Comparison of ENCODE assay signal across 8 mouse cellular contexts in the genomic region with DNA sequence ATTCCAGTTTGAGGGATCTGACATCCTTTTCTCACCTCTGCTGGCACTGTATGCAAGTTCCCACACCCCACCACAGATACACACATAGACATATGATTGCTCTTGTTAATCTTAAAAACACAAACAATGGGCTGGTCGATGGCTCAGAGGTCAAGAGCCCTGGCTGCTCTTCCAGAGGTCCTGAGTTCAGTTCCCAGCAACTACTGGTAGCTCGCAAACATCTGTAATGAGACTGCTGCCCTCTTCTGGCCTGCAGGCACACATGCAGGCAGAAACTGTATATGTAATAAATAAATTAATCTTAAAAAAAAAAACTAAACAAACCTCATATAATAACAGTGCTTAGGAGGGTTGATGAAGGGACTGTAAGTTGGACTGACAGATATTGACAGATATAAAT. TPM values are rescaled to one million over a fixed set of nuclear protein-coding genes. Genes with fewer than 3 reads are reported as not detected.
DNase-seq lines count a peak whose midpoint lies in the region; ATAC-seq and TF ChIP-seq lines count a peak whose summit lies in the region.

No protein-coding gene starts in this region.

- H3K4me2 ChIP-seq in heart, embryonic 13.5 days: no peak overlapping the region
- H3K4me2 ChIP-seq in hindbrain, embryonic 16.5 days (ENCODE audit: low read length): no peak overlapping the region

- no peaks in the 10 kb centered on the region for H3K27me3 ChIP-seq in heart, embryonic 13.5 days (replicated peaks)
- no peaks in the 10 kb centered on the region for H3K27me3 ChIP-seq in G1E (ENCODE audit: insufficient read depth, low read length)
- H3K27me3 ChIP-seq in hindbrain, embryonic 16.5 days (replicated peaks; ENCODE audit: control insufficient read depth, insufficient read depth, low read length): no peaks in the 10 kb centered on the region

- no peak for ATAC-seq in heart, embryonic 13.5 days (ENCODE audit: extremely low read depth, insufficient number of reproducible peaks, low FRiP score, low TSS enrichment)
- no peak for ATAC-seq in G1E (ENCODE audit: extremely low read depth, insufficient number of reproducible peaks, low FRiP score, poor library complexity, severe bottlenecking)
- no peak for ATAC-seq in hindbrain, embryonic 16.5 days

- H3K9me3 ChIP-seq in heart, embryonic 13.5 days: no peaks in the 10 kb centered on the region
- H3K9me3 ChIP-seq in G1E (replicated peaks): no peaks in the 10 kb centered on the region
- no peaks in the 10 kb centered on the region for H3K9me3 ChIP-seq in hindbrain, embryonic 16.5 days (ENCODE audit: control insufficient read depth, low read length)

- peaks cover 90% of the 10 kb centered on the region for H3K36me3 ChIP-seq in heart, embryonic 13.5 days
- peaks cover 57% of the 10 kb centered on the region for H3K36me3 ChIP-seq in G1E (replicated peaks)
- peaks cover 36% of the 10 kb centered on the region for H3K36me3 ChIP-seq in hindbrain, embryonic 16.5 days (ENCODE audit: control insufficient read depth, insufficient read depth, low read length)

- peak; percentile 38; the same call in 1 of the 2 replicates for TF ChIP-seq CTCF in G1E (IDR thresholded peaks at IDR 0.05; ENCODE audit: low read depth, low read length)

- no peak overlapping the region for H3K9ac ChIP-seq in heart, embryonic 13.5 days
- no peak overlapping the region for H3K9ac ChIP-seq in hindbrain, embryonic 16.5 days (ENCODE audit: low read depth, low read length)

- WGBS in heart, embryonic 13.5 days: 74% methylated on average over 2 of the region's 2 CpGs
- WGBS in hindbrain, embryonic 16.5 days: 73% methylated on average over 2 of the region's 2 CpGs

- peaks cover 24% of the 10 kb centered on the region for H3K4me1 ChIP-seq in heart, embryonic 13.5 days
- H3K4me1 ChIP-seq in G1E (ENCODE audit: insufficient read depth, low read depth, low read length): no peaks in the 10 kb centered on the region; the same call in 1 of the 2 replicates
- H3K4me1 ChIP-seq in hindbrain, embryonic 16.5 days (ENCODE audit: control insufficient read depth, insufficient read depth, low read depth, low read length): no peaks in the 10 kb centered on the region

- peak overlapping the region; percentile 99 for H3K27ac ChIP-seq in heart, embryonic 13.5 days (replicated peaks)
- no peak overlapping the region for H3K27ac ChIP-seq in hindbrain, embryonic 16.5 days (ENCODE audit: low read depth, low read length)

- H3K4me3 ChIP-seq in heart, embryonic 13.5 days: no peak overlapping the region
- H3K4me3 ChIP-seq in G1E (ENCODE audit: low read depth, low read length): no peak overlapping the region
- H3K4me3 ChIP-seq in hindbrain, embryonic 16.5 days (ENCODE audit: low read length): no peak overlapping the region

- no peak for DNase-seq in heart, adult 8-10 months (ENCODE audit: low spot score)
- peak; percentile 50 for DNase-seq in 3T3-L1 (ENCODE audit: low read depth, low spot score)
- no peak for DNase-seq in G1E (ENCODE audit: low spot score)
- DNase-seq in induced T-regulatory cell, adult 2 months (ENCODE audit: low read depth): peak; percentile 66
- DNase-seq in frontal cortex, postnatal 36 days (ENCODE audit: low spot score in 2 of 2): no peak
- no peak for DNase-seq in urinary bladder, adult 2 months (ENCODE audit: low spot score)

RNA-seq across cellular contexts. Expression of a gene that starts 13.8 kb away (rescaled TPM):
- polyA plus RNA-seq in heart, embryonic 13.5 days (2015; fragmentation: Nextera tagmentation; extraction: Ambion mirVana): 53.8 and 67.1 TPM in 2 replicates
- total RNA-seq in heart, adult 8-10 months (2022): 100 to 1,000 TPM; 108 to 143 (median 127) TPM
- total RNA-seq in G1E (2014; fragmentation: Nextera tagmentation): 24.6 and 26.9 TPM in 2 replicates
- 11.2 and 15.1 TPM in 2 replicates for total RNA-seq in G1E (2017)
- 1.6 and 1.7 TPM in 2 replicates for polyA plus RNA-seq in G1E (2012)
- 36.3 and 37.8 TPM in 2 replicates for polyA plus RNA-seq in hindbrain, embryonic 16.5 days (2015; fragmentation: Nextera tagmentation; extraction: Ambion mirVana)
- polyA plus RNA-seq in urinary bladder, adult 2 months (2012; rRNA removed): 102 and 127 TPM in 2 replicates

Comparison
In these comparisons a context has a peak if more than half of its experiments do, and no peak if none do; other contexts are left out.
1. DNase-seq: peak in 3T3-L1 (single experiment) and induced T-regulatory cell, adult 2 months (single experiment); none in heart, adult 8-10 months (single experiment), G1E (single experiment), frontal cortex, postnatal 36 days (0 of 2) and urinary bladder, adult 2 months (single experiment).
2. RNA of a gene that starts 13.8 kb away (polyA plus RNA-seq): 102 to 127 TPM in urinary bladder, adult 2 months, 53.8 to 67.1 TPM in heart, embryonic 13.5 days and 36.3 to 37.8 TPM in hindbrain, embryonic 16.5 days; 1.6 to 1.7 TPM in G1E; every median in the first group is over 10 times any median in the second.